Mouse (Mus musculus) cerebellum, adult 2 months (tissue): ENCODE measurements at regions not wholly inside any gene's neighbourhood (a gene's known extent, or its start where the extent isn't known, plus 50 kb on each side); places are given as distances from the start of the nearest gene placed in this dataset.

Experiments
- DNase-seq, 2 experiments: peaks; one replicate each; pipeline ENCODE4 v3.0.0; 2021
- H3K27ac ChIP-seq: fragments of 200-500 bp; 2 replicates; pipeline ENCODE4 v1.5.1; 2012; ENCODE audit warnings: low read length, control low read depth, inconsistent platforms; ENCODE audit not compliant: insufficient read depth
- H3K27me3 ChIP-seq: fragments of 200-500 bp; 2 replicates; pipeline ENCODE4 v1.6.1; 2012; ENCODE audit warnings: inconsistent platforms, mild to moderate bottlenecking, low read length, moderate library complexity; ENCODE audit not compliant: control insufficient read depth, insufficient read depth
- H3K4me1 ChIP-seq: fragments of 200-500 bp; 2 replicates; pipeline ENCODE4 v1.6.1; 2011; ENCODE audit warnings: low read length; ENCODE audit not compliant: control insufficient read depth, insufficient read depth
- H3K4me3 ChIP-seq: fragments of 200-500 bp; replicated peaks from 2 replicates; pipeline ENCODE3; 2011; ENCODE audit warnings: mild to moderate bottlenecking, low read depth, low read length, control low read depth; ENCODE audit not compliant: insufficient read depth
- CTCF ChIP-seq: fragments of 200-500 bp; IDR thresholded peaks from 2 replicates; pipeline ENCODE4 v1.5.1; 2011; ENCODE audit warnings: low read depth, mild to moderate bottlenecking, control low read depth, low read length, moderate library complexity, borderline replicate concordance; ENCODE audit not compliant: insufficient read depth
- POLR2A ChIP-seq: fragments of 200-500 bp; IDR thresholded peaks from 2 replicates; pipeline ENCODE4 v1.6.1; 2011; ENCODE audit warnings: low read length, control low read depth, borderline replicate concordance; ENCODE audit not compliant: insufficient read depth
- WGBS: fragments of 180-500 bp; shearing (Covaris S2); methylation state at CpG from one replicate; pipeline ENCODE4 v1.1.7; 2018; 5-methylcytosine and 5-hydroxymethylcytosine counted together

- Histone ChIP-seq H3K27me3 (no peaks in the 10 kb centered on the region), H3K27ac (no peak overlapping the region), H3K4me3 (no peak overlapping the region), H3K4me1 (no peaks in the 10 kb centered on the region; the same call in 1 of the 2 replicates)
- TF ChIP-seq CTCF: no peak
- no peak for TF ChIP-seq POLR2A
- no peak for DNase-seq
- WGBS: 54% methylated on average over 16 of the region's 16 CpGs
Measured at GRCm38 (mm10) chr2:173426191-173427065, 96.0 kb upstream of the 1700021F07Rik start.

GRCm38 (mm10) chr2:173427888-173428450 lies 94.4 kb upstream of the 1700021F07Rik start:
- WGBS: 26% methylated on average over 10 of the region's 10 CpGs
- no peak for DNase-seq
- Histone ChIP-seq H3K4me3 (no peak overlapping the region), H3K27ac (no peak overlapping the region), H3K4me1 (no peaks in the 10 kb centered on the region; the same call in 1 of the 2 replicates), H3K27me3 (no peaks in the 10 kb centered on the region)
- TF ChIP-seq CTCF: no peak
- TF ChIP-seq POLR2A: no peak

- H3K4me1 ChIP-seq: no peaks in the 10 kb centered on the region
Measured at GRCm38 (mm10) chr2:173431841-173432240, 90.5 kb upstream of the 1700021F07Rik start.

GRCm38 (mm10) chr2:173432258-173432657 lies 90.1 kb upstream of the 1700021F07Rik start:
- no peak overlapping the region for H3K4me3 ChIP-seq
- WGBS: 66% methylated on average over 3 of the region's 3 CpGs
- no peaks in the 10 kb centered on the region for H3K4me1 ChIP-seq
- H3K27ac ChIP-seq: no peak overlapping the region
- no peaks in the 10 kb centered on the region for H3K27me3 ChIP-seq
- TF ChIP-seq CTCF (no peak), POLR2A (no peak)
- DNase-seq: no peak

More at GRCm38 (mm10) chr2:173431841-173432240, 90.5 kb upstream of the 1700021F07Rik start:
- Histone ChIP-seq H3K27ac (no peak overlapping the region), H3K27me3 (no peaks in the 10 kb centered on the region), H3K4me3 (no peak overlapping the region)
- DNase-seq: no peak
- TF ChIP-seq POLR2A (no peak), CTCF (no peak)
- 82% methylated on average over 5 of the region's 5 CpGs for WGBS

- WGBS: 74% methylated on average over 9 of the region's 9 CpGs
- DNase-seq: no peak
- H3K27me3 ChIP-seq: no peaks in the 10 kb centered on the region
- no peak overlapping the region for H3K4me3 ChIP-seq
- TF ChIP-seq POLR2A (no peak), CTCF (no peak)
- H3K4me1 ChIP-seq: no peaks in the 10 kb centered on the region
- no peak overlapping the region for H3K27ac ChIP-seq
Measured at GRCm38 (mm10) chr2:173432886-173433624, 89.3 kb upstream of the 1700021F07Rik start.

- Histone ChIP-seq H3K27ac (no peak overlapping the region), H3K27me3 (no peaks in the 10 kb centered on the region), H3K4me1 (no peaks in the 10 kb centered on the region), H3K4me3 (no peak overlapping the region)
- no peak for TF ChIP-seq CTCF
- no peak for TF ChIP-seq POLR2A
- WGBS: 91% methylated on average over 3 of the region's 3 CpGs
- no peak for DNase-seq
Measured at GRCm38 (mm10) chr2:173436580-173436979, 85.8 kb upstream of the 1700021F07Rik start.

- H3K27ac ChIP-seq: no peak overlapping the region
- H3K4me1 ChIP-seq: no peaks in the 10 kb centered on the region
- TF ChIP-seq POLR2A: no peak
- no peak for TF ChIP-seq CTCF
Measured at GRCm38 (mm10) chr2:173439031-173439430, 83.4 kb upstream of the 1700021F07Rik start.

GRCm38 (mm10) chr2:173442056-173442455 lies 80.3 kb upstream of the 1700021F07Rik start:
- Histone ChIP-seq H3K27me3 (no peaks in the 10 kb centered on the region; the same call in 1 of the 2 replicates), H3K4me1 (no peaks in the 10 kb centered on the region), H3K27ac (no peak overlapping the region), H3K4me3 (no peak overlapping the region)
- no peak for TF ChIP-seq POLR2A
- DNase-seq: no peak
- WGBS: 86% methylated on average over 11 of the region's 11 CpGs

More at GRCm38 (mm10) chr2:173439031-173439430, 83.4 kb upstream of the 1700021F07Rik start:
- 19% methylated on average over 9 of the region's 9 CpGs for WGBS
- Histone ChIP-seq H3K27me3 (no peaks in the 10 kb centered on the region; the same call in 1 of the 2 replicates), H3K4me3 (no peak overlapping the region)
- DNase-seq: no peak
